Mouse (Mus musculus): ENCODE measurements around the gene Fam205c.
"Not testable (repeated sequence)": the region's sequence is repeated elsewhere in the genome, so short reads cannot be mapped to it uniquely, and the experiment has no call there.

GRCm38 (mm10) chr4:42856671-42857070 lies 17.4 kb downstream of the Fam205c start, which contains the start of gene Gm12394:
- not testable (repeated sequence) for TF ChIP-seq CTCF (conservative IDR thresholded peaks at IDR 0.05; ENCODE audit: insufficient read depth, insufficient read length, low read depth, low read length); POLR2A (IDR thresholded peaks at IDR 0.05; ENCODE audit: low read depth, low read length)
